Mouse (Mus musculus) liver, embryonic 14.5 days (tissue): ENCODE results near the gene Mien1.

Experiments used
- CTCF ChIP-seq: IDR thresholded peaks from 2 replicates; pipeline ENCODE4 v1.5.1; 2016; ENCODE audit warnings: antibody characterized with exemption, low read depth, control low read depth
- EP300 ChIP-seq: IDR thresholded peaks from 2 replicates; pipeline ENCODE4 v1.6.1; 2016; ENCODE audit warnings: antibody characterized with exemption, low read depth

GRCm38 (mm10) chr11:98449419-98449818 is 10.6 kb upstream of the Mien1 start:
- TF ChIP-seq CTCF (no peak), EP300 (no peak)
